Mouse (Mus musculus) small intestine, adult 2 months (tissue): ENCODE measurements around the gene Cacna1e.

Experiments
- CTCF ChIP-seq: fragments of 200-500 bp; IDR thresholded peaks from 2 replicates; pipeline ENCODE4 v1.5.1; 2012; ENCODE audit warnings: low read depth, mild to moderate bottlenecking, control low read depth, inconsistent platforms, low read length, moderate library complexity, mixed read lengths; ENCODE audit not compliant: insufficient replicate concordance, insufficient read length; ENCODE audit errors: extremely low read depth
- POLR2A ChIP-seq: fragments of 200-500 bp; IDR thresholded peaks from 2 replicates; pipeline ENCODE4 v1.6.1; 2012; ENCODE audit warnings: low read depth, mild to moderate bottlenecking, control low read depth, inconsistent platforms, low read length, moderate library complexity

- TF ChIP-seq CTCF: peak; percentile 54; the same call in 1 of the 2 replicates
- TF ChIP-seq POLR2A: no peak
These were observed 98.0 kb downstream of the Cacna1e start for GRCm38 (mm10) chr1:154786243-154786669.
